ENCODE assay signal across 12 mouse cellular contexts in genomic region chr10:42071404-42072024, GRCm38 (mm10). TPM values are rescaled to one million over a fixed set of nuclear protein-coding genes. Genes with fewer than 3 reads are reported as not detected.
DNase-seq lines count a peak whose midpoint lies in the region; ATAC-seq and TF ChIP-seq lines count a peak whose summit lies in the region.
"Had no signal": no experiment of that assay in that cellular context is flagged by ENCODE, and none has a peak within 500 bp of the region (broad histone marks: within the 10 kb centered on the region; RNA-seq: fewer than 3 reads in every experiment).

No protein-coding gene starts in this region.

- 33% methylated on average over 7 of the region's 8 CpGs for WGBS in neural tube, embryonic 11.5 days
- 15% methylated on average over 8 of the region's 8 CpGs for WGBS in forebrain, embryonic 10.5 days
- WGBS in hindbrain, postnatal 0 days = 16% methylated on average over 8 of the region's 8 CpGs
- WGBS in neural tube, embryonic 13.5 days = 26% methylated on average over 8 of the region's 8 CpGs

- no peaks in the 10 kb centered on the region for H3K9me3 ChIP-seq in neural tube, embryonic 11.5 days (ENCODE audit: control insufficient read depth, low read length)
- no peaks in the 10 kb centered on the region for H3K9me3 ChIP-seq in forebrain, embryonic 10.5 days
- no peaks in the 10 kb centered on the region for H3K9me3 ChIP-seq in hindbrain, postnatal 0 days (ENCODE audit: low read length)
- H3K9me3 ChIP-seq in neural tube, embryonic 13.5 days = no peaks in the 10 kb centered on the region
- H3K9me3 ChIP-seq: limb, embryonic 15.5 days had no signal

- H3K27me3 ChIP-seq in neural tube, embryonic 11.5 days (ENCODE audit: control insufficient read depth, insufficient read depth, low read length) = no peaks in the 10 kb centered on the region
- peaks cover 20% of the 10 kb centered on the region for H3K27me3 ChIP-seq in forebrain, embryonic 10.5 days (ENCODE audit: poor library complexity, severe bottlenecking)
- H3K27me3 ChIP-seq in hindbrain, postnatal 0 days (ENCODE audit: insufficient read depth, low read length) = no peaks in the 10 kb centered on the region
- H3K27me3 ChIP-seq in neural tube, embryonic 13.5 days = no peaks in the 10 kb centered on the region
- H3K27me3 ChIP-seq: limb, embryonic 15.5 days had no signal

- no peak for ATAC-seq in neural tube, embryonic 11.5 days (ENCODE audit: insufficient read depth, low FRiP score, low TSS enrichment)
- ATAC-seq in hindbrain, postnatal 0 days = peak; percentile 81
- ATAC-seq in neural tube, embryonic 13.5 days (ENCODE audit: low read depth) = peak; percentile 42

- no peak overlapping the region for H3K4me2 ChIP-seq in neural tube, embryonic 11.5 days (ENCODE audit: low read depth)
- H3K4me2 ChIP-seq in hindbrain, postnatal 0 days (ENCODE audit: low read depth, low read length) = 0 out of 2 replicates have a peak overlapping the region, but pooled peaks have one; percentile 3
- H3K4me2 ChIP-seq in neural tube, embryonic 13.5 days = no peak overlapping the region
- H3K4me2 ChIP-seq: limb, embryonic 15.5 days had no signal

- no peaks in the 10 kb centered on the region for H3K36me3 ChIP-seq in neural tube, embryonic 11.5 days (ENCODE audit: control insufficient read depth, insufficient read depth, low read length)
- H3K36me3 ChIP-seq in forebrain, embryonic 10.5 days (replicated peaks) = no peaks in the 10 kb centered on the region
- H3K36me3 ChIP-seq in hindbrain, postnatal 0 days (ENCODE audit: insufficient read depth, low read length) = no peaks in the 10 kb centered on the region
- H3K36me3 ChIP-seq in neural tube, embryonic 13.5 days = no peaks in the 10 kb centered on the region
- H3K36me3 ChIP-seq: limb, embryonic 15.5 days had no signal

- peak; percentile 52 for DNase-seq in neural tube, embryonic 11.5 days (ENCODE audit: low spot score)
- no peak for DNase-seq in neural tube, embryonic 10.5 days (ENCODE audit: extremely low spot score, low spot score)
- DNase-seq in forebrain, embryonic 10.5 days (ENCODE audit: extremely low spot score, low spot score) = peak; percentile 24
- DNase-seq in hindbrain, postnatal 0 days (ENCODE audit: low spot score) = peak; percentile 48
- no peak for DNase-seq in thymus, postnatal 36 days
- DNase-seq in right cerebral cortex, postnatal 10 days (ENCODE audit: low spot score in 2 of 2) = no peak
- DNase-seq in spleen, adult 18-20 months = no peak
- DNase-seq: heart, postnatal 10 days; kidney, postnatal 36 days; thymus, postnatal 14 days had no signal

- peaks cover 7% of the 10 kb centered on the region for H3K4me1 ChIP-seq in neural tube, embryonic 11.5 days (ENCODE audit: control insufficient read depth, insufficient read depth, low read length)
- H3K4me1 ChIP-seq in forebrain, embryonic 10.5 days = peaks cover 32% of the 10 kb centered on the region
- no peaks in the 10 kb centered on the region for H3K4me1 ChIP-seq in hindbrain, postnatal 0 days (ENCODE audit: insufficient read depth, low read length)
- H3K4me1 ChIP-seq in neural tube, embryonic 13.5 days (replicated peaks) = peaks cover 11% of the 10 kb centered on the region

- TF ChIP-seq CTCF in hindbrain, postnatal 0 days (IDR thresholded peaks at IDR 0.05; ENCODE audit: low read depth) = no peak

- H3K9ac ChIP-seq in neural tube, embryonic 11.5 days (ENCODE audit: low read length) = no peak overlapping the region
- H3K9ac ChIP-seq in hindbrain, postnatal 0 days (replicated peaks; ENCODE audit: low read length) = no peak overlapping the region
- H3K9ac ChIP-seq in neural tube, embryonic 13.5 days = 0 out of 2 replicates have a peak overlapping the region, but pooled peaks have one; percentile 13
- H3K9ac ChIP-seq: limb, embryonic 15.5 days had no signal

- no peak overlapping the region for H3K27ac ChIP-seq in neural tube, embryonic 11.5 days (ENCODE audit: low read depth, low read length)
- peak overlapping the region; percentile 82 for H3K27ac ChIP-seq in forebrain, embryonic 10.5 days
- no peak overlapping the region for H3K27ac ChIP-seq in hindbrain, postnatal 0 days
- H3K27ac ChIP-seq in neural tube, embryonic 13.5 days (replicated peaks) = no peak overlapping the region
- H3K27ac ChIP-seq: limb, embryonic 15.5 days had no signal

- no peak overlapping the region for H3K4me3 ChIP-seq in neural tube, embryonic 11.5 days (ENCODE audit: low read depth, low read length)
- peak overlapping the region; percentile 22; the same call in 1 of the 2 replicates for H3K4me3 ChIP-seq in forebrain, embryonic 10.5 days
- H3K4me3 ChIP-seq in hindbrain, postnatal 0 days (ENCODE audit: low read length) = no peak overlapping the region
- no peak overlapping the region for H3K4me3 ChIP-seq in neural tube, embryonic 13.5 days
- H3K4me3 ChIP-seq: limb, embryonic 15.5 days had no signal

RNA-seq across cellular contexts. Expression of gene Armc2, which starts 53.3 kb away (rescaled TPM):
- polyA plus RNA-seq in neural tube, embryonic 11.5 days (2014; fragmentation: Nextera tagmentation; extraction: Ambion mirVana) = 2.2 and 2.8 TPM in 2 replicates
- 2.9 and 3.0 TPM in 2 replicates for polyA plus RNA-seq in forebrain, embryonic 10.5 days (2016; fragmentation: Nextera tagmentation; extraction: Ambion mirVana)
- 4.6 and 9.1 TPM in 2 replicates for total RNA-seq in hindbrain, postnatal 0 days (2014; rRNA removed)
- polyA plus RNA-seq in hindbrain, postnatal 0 days (2015; fragmentation: Nextera tagmentation; extraction: Ambion mirVana) = 9.7 and 11.7 TPM in 2 replicates
- polyA plus RNA-seq in neural tube, embryonic 13.5 days (2015; fragmentation: Nextera tagmentation; extraction: Ambion mirVana) = 6.0 and 7.5 TPM in 2 replicates

Comparison
In these comparisons a context has a peak if more than half of its experiments do, and no peak if none do; other contexts are left out.
1. DNase-seq: peak in neural tube, embryonic 11.5 days (single experiment), forebrain, embryonic 10.5 days (single experiment) and hindbrain, postnatal 0 days (single experiment); none in neural tube, embryonic 10.5 days (single experiment), thymus, postnatal 36 days (0 of 2), right cerebral cortex, postnatal 10 days (0 of 2) and spleen, adult 18-20 months (0 of 2).